ENCODE assay signal across 23 mouse cellular contexts in the genomic region with DNA sequence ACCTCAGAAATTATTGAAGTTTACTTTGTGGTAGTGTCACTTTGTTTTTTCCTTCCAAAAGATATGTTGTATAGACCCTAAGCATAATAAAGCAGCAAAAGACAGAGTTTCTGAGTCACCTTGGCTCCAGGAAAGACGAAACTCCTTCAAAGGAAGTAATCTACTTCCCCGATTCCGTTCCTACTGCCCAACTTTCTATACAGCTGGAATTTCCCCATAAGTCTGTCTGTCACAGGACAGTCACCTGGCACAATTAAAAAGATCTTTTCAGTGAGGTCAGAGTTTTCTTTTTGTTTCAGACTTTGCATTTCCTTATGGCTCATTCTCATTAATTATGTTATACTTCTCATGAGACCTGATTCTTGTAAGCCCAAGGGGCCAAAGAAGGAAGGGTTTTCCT.
"Had no signal": no experiment of that assay in that cellular context is flagged by ENCODE, and none has a peak within 500 bp of the region (broad histone marks: within the 10 kb centered on the region; RNA-seq: fewer than 3 reads in every experiment).

No protein-coding gene starts in this region.

- H3K9me3 ChIP-seq: heart, embryonic 13.5 days; heart, embryonic 15.5 days; hindbrain, embryonic 13.5 days; hindbrain, embryonic 15.5 days; limb, embryonic 13.5 days; limb, embryonic 15.5 days; liver, embryonic 12.5 days had no signal

- H3K27me3 ChIP-seq: heart, embryonic 13.5 days; heart, embryonic 15.5 days; hindbrain, embryonic 13.5 days; hindbrain, embryonic 15.5 days; limb, embryonic 13.5 days; limb, embryonic 15.5 days; liver, embryonic 12.5 days had no signal

- ATAC-seq: hindbrain, postnatal 0 days; liver, embryonic 12.5 days had no signal

- H3K9ac ChIP-seq: heart, embryonic 13.5 days; heart, embryonic 15.5 days; hindbrain, embryonic 13.5 days; hindbrain, embryonic 15.5 days; limb, embryonic 13.5 days; limb, embryonic 15.5 days; liver, embryonic 12.5 days; liver, embryonic 14.5 days had no signal

- DNase-seq: gastrocnemius, postnatal 14 days; heart, adult 11 months; heart, adult 2 months; heart, postnatal 14 days; heart, postnatal 36 days; kidney, adult 18-20 months; kidney, adult 8-10 months; kidney, postnatal 10 days; kidney, postnatal 25 days; kidney, postnatal 4 days; layer of hippocampus, postnatal 36 days; left cerebral cortex, postnatal 4 days had no signal

- H3K36me3 ChIP-seq: heart, embryonic 13.5 days; heart, embryonic 15.5 days; hindbrain, embryonic 13.5 days; hindbrain, embryonic 15.5 days; limb, embryonic 13.5 days; limb, embryonic 15.5 days had no signal

- H3K27ac ChIP-seq: heart, adult 2 months; heart, embryonic 13.5 days; heart, embryonic 15.5 days; hindbrain, embryonic 13.5 days; hindbrain, embryonic 15.5 days; hindbrain, postnatal 0 days; layer of hippocampus, adult 2 months; limb, embryonic 13.5 days; limb, embryonic 15.5 days; liver, embryonic 12.5 days; liver, embryonic 14.5 days had no signal

- H3K4me3 ChIP-seq: heart, adult 2 months; heart, embryonic 13.5 days; heart, embryonic 15.5 days; hindbrain, embryonic 13.5 days; hindbrain, embryonic 15.5 days; layer of hippocampus, adult 2 months; limb, embryonic 13.5 days; limb, embryonic 15.5 days; liver, embryonic 12.5 days had no signal

- H3K4me2 ChIP-seq: heart, embryonic 11.5 days; heart, embryonic 13.5 days; heart, embryonic 15.5 days; hindbrain, embryonic 13.5 days; hindbrain, embryonic 15.5 days; limb, embryonic 13.5 days; limb, embryonic 15.5 days; liver, embryonic 12.5 days had no signal

- H3K4me1 ChIP-seq: limb, embryonic 15.5 days had no signal
